Mouse (Mus musculus) adrenal gland, adult 18-20 months (tissue): Measurements from ENCODE around the gene Fads3. TPM values are rescaled to one million over a fixed set of nuclear protein-coding genes. Genes with fewer than 3 reads are reported as not detected.

Experiments used
- DNase-seq, 2 experiments: peaks; one replicate each; pipeline ENCODE4 v3.0.0; 2021 to 2022; ENCODE audit warnings: low spot score in 2 of 2
- long read RNA-seq, 2 experiments: library from polyadenylated mRNA; stranded (forward); transcript quantifications; one replicate each; pipeline ENCODE4 v2.0.0; 2021
- total RNA-seq, 2 experiments: library from RNA; stranded (reverse); gene quantifications; 1 replicate in 1 of 2; 2 replicates in 1 of 2; pipeline ENCODE4 v1.2.3; 2021

Gene Fads3
- 10 to 100 TPM; 10.3 to 54.2 TPM for total RNA-seq
- long read RNA-seq, experiment 1, transcript Fads3-201 (12 exons, 3,687 nt), result major isoform, 43 of 59 reads
- long read RNA-seq, experiment 1, partial matches to known transcripts, result 6 of 59 reads
- long read RNA-seq, experiment 1, other reads (novel, unspliced or antisense), result 9 of 59 reads
- long read RNA-seq, experiment 2, transcript Fads3-201 (12 exons, 3,687 nt), result major isoform, 10 of 12 reads
- long read RNA-seq, experiment 2, partial matches to known transcripts, result 1 of 12 reads
- long read RNA-seq, experiment 2, other reads (novel, unspliced or antisense), result 1 of 12 reads

GRCm38 (mm10) chr19:10041388-10042148 lies at the start of gene Fads3:
TSS of gene Fads3 (plus strand) at chr19:10041569.
- peak; percentile 68 to 79 for DNase-seq

DNA sequence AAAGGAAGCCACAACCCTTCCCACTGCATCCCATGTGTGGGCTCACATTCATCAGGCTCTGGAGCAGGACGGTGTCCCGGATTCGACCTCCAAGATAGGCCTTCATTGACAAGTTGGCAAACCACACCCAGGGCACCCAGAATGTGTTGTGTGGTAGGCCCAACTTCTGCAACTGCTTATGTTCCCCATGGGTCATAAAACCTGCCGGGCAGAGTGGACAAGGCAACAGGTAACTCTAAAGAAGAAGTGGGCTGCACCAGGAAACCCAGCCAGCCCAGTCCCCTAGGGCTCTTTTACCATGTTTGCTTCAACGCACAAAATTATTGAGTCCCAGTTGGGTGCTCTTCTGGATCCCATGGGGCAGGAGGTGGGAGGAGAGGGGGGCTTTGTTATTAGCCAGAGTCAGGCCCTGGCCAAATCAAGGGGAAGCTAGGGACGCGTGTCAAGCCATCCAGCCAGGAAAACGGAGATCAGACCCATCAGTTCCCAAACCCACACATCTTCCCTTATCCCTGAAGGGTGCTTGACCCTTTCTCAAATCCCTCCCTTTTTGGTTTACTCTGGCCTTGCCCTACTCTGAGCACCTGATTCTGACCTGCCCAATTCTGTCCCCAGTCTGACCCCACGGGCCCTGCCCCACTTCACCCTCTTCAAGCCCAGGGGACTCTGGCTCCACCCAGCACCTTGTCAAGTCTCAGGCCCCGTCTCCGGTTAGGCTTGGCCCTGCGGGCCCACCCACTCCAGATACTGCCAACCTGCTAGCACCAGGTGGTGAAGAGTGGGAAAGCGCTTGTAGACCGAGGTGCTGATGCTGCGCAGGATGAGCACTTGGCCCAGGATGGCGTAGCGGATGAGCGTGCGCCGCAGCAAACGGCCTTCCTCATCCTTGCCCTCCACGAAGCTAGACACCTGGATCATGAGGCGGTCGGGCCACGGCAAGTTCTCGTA lies 49.1 kb upstream of the Fads3 start:
- DNase-seq, result no peak

GRCm38 (mm10) chr19:9993036-9993656 lies 48.2 kb upstream of the Fads3 start:
- DNase-seq, result peak; percentile 90 to 93

- DNase-seq, result no peak
These were observed 43.9 kb upstream of the Fads3 start for GRCm38 (mm10) chr19:9997204-9998062.

- DNase-seq, result no peak
These were observed 43.3 kb upstream of the Fads3 start for GRCm38 (mm10) chr19:9998063-9998416.

- DNase-seq, result no peak
These were observed 42.5 kb upstream of the Fads3 start for GRCm38 (mm10) chr19:9998736-9999486.

- DNase-seq, result no peak
These were observed 41.0 kb upstream of the Fads3 start for GRCm38 (mm10) chr19:10000330-10000729.

DNA sequence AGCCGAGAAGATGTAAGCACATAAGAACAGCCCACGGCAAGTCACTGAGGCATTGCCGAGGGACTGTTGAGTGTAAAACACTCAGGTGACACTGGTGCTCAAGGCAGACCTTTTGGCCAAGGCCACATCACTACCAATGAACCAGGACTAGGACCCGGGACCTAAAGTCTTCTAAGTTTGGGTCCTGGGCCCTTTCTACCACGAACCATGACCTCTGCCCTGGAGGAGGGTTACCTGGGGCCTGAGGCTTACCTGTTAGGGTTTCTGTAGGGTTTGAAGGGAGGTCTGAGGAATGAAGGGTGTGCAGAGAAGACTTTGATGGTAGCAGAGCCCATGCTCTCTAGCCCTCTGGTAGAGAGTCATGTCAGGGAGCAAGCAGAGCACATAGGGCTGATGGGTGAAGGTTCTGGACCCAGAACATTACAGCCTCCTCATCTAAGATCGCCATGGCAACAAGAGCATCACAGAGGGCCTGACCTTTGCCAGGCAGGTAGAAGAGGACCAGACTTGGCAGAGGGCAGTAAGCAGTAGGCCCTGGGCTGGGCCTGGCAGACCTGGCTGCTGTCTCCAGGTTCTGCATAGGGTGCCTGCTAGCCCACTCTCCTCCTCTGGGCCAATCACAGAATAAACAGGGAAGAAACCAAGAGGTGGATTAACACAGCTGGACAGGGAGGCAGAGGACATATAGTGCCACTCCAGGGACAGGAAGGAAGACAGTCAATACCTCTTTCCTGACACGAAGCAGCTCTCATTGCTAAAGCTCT lies 40.0 kb upstream of the Fads3 start, which contains the start of the genes Best1 and Rab3il1:
TSS of gene Best1 (minus strand) at position 428 of the 764 bp plus-strand sequence.
TSS of gene Rab3il1 (plus strand) at position 464 of the 764 bp plus-strand sequence.
- no peak for DNase-seq

GRCm38 (mm10) chr19:10003696-10004095 lies 37.7 kb upstream of the Fads3 start:
- DNase-seq, result no peak

GRCm38 (mm10) chr19:10011408-10011807 lies 30.0 kb upstream of the Fads3 start:
- no peak for DNase-seq

- DNase-seq, result no peak
These were observed 28.5 kb upstream of the Fads3 start for GRCm38 (mm10) chr19:10012827-10013278.

- DNase-seq, result no peak
These were observed 28.0 kb upstream of the Fads3 start for GRCm38 (mm10) chr19:10013348-10013747.

DNA sequence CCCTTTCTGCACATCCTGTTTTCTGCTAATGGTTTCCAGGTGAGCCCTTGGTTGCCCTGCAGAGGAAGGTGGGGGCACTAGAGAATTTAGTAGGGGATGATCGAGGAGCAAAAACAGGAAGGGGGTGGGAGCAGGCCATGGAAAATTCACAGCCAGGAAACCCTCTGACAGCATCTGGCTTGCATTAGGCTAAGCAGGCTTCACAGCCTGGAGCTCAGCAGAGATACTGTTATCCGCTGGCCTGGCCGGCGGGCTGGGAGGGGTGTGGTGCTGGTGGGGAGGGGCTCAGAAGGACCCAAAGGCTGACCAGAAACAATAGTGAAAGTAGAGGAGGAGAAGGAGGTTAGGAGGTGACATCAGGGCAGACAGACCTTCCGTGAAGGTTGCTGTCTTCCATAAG lies 27.5 kb upstream of the Fads3 start:
- no peak for DNase-seq

DNA sequence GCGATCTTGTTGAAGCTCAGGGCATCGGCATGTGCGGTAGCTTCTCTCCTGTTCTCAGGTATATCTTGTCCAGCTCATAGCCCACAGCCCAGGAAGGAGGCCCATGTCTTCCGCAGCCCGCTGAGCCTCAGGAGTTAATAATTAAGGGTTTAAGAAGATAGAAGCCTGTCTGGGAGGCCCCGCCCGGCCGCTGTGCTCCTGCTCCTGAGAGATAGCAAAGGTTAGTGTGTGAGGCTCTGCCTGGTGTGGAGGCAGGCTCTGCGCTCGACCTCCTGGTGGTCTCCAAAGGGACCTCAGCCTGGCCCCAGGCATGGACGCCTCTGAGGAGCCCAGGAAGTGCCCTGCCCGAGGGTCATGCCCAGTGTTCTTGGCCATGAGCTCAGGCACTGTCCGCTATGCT lies 26.5 kb upstream of the Fads3 start:
- DNase-seq, result no peak

DNA sequence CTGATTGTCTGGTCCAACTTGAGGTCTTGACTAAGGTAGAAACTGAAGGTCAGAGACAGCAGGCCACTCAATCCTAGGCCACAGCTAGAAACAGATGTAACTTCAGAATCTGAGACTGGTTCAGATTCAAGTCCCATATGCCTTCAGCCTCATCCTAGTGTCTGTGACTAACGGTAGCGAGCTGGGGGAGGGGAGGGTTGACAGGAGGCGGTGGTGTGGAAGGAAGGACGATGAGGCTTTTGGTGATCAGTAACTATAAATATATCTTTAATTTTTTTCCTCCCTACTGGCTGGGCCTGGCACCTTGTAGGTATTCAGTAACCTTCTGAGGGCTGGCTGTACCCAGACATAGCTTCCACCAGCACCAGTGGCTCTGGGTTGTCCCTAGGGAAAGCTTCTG lies 25.9 kb upstream of the Fads3 start:
- DNase-seq, result no peak

DNA sequence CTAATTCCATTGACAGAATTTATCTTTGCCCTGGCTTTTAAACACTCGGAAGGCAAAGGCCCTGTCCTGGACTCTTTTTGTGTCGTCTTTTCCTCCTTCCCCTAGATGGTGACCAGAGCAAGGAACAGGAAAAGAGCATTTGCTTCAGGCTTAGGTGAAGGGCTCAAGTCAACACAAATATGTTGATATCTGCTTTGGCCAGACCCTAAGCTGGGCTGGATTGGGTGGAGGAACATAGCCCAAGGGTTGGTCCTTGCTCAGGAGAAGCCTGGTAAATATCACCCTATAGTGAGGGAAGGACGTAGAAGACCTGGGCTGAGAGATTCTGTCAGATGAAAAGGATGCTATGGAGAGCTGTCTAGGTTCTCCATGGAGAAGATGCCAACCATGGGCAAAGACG lies 25.2 kb upstream of the Fads3 start:
- no peak for DNase-seq

DNA sequence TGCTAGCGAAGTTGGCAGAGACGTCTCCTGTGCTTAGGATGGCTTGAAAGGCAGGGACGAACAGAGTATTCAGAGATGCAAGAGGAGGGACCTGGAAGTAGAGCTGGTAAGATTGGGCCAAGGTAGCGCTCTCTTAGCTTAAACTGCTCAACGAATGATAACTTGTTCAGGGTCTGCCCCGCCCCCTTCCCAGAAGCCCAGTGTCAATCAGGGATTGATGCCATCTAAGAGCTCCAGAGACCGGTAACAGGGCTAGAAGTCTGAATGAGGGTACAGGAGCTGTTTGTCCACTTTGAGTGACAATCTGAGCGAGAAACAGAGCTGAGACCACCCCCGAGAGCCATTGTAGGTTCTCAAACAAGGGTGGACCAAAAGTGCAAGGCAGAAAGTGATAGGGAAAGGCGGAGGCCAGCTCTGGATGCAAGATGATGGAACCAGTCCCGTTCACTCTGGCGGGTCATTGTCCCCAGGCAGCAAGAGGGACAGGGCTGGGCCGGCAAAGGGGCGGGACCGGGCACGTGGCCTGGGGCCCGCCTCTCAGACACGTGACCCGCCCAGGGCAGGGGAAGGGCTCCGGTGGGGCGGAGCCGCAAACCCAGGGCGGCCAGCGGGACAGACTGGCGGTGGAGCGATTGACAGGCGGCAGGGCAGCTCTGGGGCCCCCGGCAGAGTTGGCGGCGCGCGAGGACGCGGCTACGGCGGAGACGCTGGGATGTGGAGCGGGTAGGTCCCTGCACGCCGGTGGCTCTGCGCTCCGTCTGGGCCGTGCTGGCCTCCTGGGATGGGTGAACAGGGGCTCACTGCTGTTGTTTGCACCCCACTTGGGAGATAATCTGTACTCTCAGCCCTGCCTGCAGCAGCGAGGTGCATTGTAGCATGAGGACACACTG lies 23.5 kb upstream of the Fads3 start:
- peak; percentile 91 to 95 for DNase-seq

- no peak for DNase-seq
These were observed 22.9 kb upstream of the Fads3 start for GRCm38 (mm10) chr19:10018527-10018818.
